Mouse (Mus musculus): ENCODE data around the gene Wnt3a. TPM values are rescaled to one million over a fixed set of nuclear protein-coding genes. Genes with fewer than 3 reads are reported as not detected.

Wnt3a gene
- total RNA-seq, 2 experiments from 2014 or later, result not detected

DNA sequence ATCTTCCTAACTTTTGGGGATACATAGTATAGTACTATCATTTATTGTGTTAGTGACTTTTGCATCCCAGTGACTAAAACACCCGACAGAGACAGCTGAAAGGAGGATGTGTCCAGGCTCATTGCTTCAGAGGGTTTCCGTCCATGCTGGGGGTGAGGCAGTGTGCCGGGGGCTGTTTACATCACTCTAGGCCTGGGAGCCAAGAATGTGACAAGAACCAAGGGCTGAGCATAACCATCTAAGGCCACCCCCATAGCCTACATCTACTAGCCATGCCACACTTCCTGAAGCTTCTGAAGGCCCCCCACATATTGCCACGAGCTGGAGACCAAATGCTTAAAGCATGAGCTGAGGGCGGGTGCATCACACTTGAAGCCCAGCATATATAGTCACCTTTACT, 34.2 kb upstream of the Wnt3a start:
- Histone ChIP-seq H3K4me3 (no peak overlapping the region), H3K27ac (no peak overlapping the region)
- TF ChIP-seq CTCF (IDR thresholded peaks at IDR 0.05), result no peak
- intact Hi-C loops (cut with DNase I), result no loop called here
- DNase-seq (ENCODE audit: extremely low spot score in 1 of 2, low spot score in 2 of 2), result no peak

DNA sequence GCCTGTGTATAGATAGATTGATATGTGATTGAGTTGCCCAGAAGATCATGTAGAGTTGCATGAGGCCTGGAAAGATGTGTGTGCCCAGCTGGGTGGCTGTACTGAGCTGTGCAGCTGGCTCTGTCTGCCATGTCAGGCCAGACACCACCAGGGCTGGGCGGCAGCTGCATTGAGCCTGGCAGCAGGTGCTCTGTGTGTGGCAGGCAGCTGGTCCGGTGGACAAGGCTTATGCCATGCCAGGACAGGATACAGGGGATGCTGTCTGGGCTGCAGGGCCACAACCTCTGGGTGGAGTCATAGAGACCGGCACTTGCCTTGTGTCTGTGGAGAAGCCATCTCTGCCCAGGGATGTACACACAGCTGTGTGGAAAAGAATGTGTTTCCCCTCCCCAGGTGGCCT, 32.4 kb upstream of the Wnt3a start:
- no peak for TF ChIP-seq CTCF (IDR thresholded peaks at IDR 0.05)
- intact Hi-C loops (cut with DNase I), result no loop called here
- DNase-seq (ENCODE audit: extremely low spot score in 1 of 2, low spot score in 2 of 2), result no peak
- Histone ChIP-seq H3K4me3 (no peak overlapping the region), H3K27ac (peak overlapping the region; percentile 19; the same call in 1 of the 2 replicates)

DNA sequence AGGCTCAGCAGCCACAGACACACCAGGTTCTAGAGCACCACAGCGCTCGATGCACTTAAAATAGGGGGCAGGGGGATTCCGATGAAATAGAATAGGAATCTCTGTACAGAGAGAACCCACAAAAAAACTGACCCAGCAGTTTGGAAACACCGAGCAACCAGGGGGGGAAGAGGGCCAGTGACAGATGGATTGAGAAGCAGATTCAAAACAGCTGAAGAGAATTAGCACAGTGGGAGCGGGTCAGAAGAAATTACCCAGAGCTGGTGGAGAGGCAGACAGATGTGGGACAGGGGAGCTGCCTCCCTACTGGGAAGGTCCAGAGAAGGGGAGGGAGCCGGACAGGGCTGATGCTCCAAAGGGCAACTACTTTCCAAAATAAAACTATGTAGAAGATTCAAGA, 26.0 kb upstream of the Wnt3a start:
- H3K27ac ChIP-seq, result no peak overlapping the region
- no peak for TF ChIP-seq CTCF (IDR thresholded peaks at IDR 0.05)
- no peak overlapping the region for H3K4me3 ChIP-seq
- intact Hi-C loops (cut with DNase I), result no loop called here
- DNase-seq (ENCODE audit: extremely low spot score in 1 of 2, low spot score in 2 of 2), result no peak

DNA sequence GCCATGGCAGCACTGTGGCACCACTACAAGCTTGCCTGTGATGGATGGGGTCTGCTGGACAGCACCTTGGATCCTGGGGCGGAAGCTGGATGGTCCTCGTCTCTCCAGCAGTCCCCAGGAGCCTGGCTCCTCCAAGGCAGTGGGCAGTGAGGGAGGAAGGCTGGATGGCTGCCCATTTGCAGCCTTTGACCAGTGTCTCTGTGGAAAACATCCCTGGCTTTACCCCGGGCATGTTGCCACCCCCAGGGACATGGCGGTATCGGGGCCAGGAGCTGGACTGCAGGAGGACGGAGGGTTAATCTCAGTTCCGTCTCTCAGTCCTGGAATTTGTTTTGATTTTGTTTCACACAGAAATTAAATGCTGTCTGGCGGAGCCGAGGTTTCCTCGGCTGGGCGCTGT, 23.4 kb upstream of the Wnt3a start:
- H3K4me3 ChIP-seq, result no peak overlapping the region
- no peak for TF ChIP-seq CTCF (IDR thresholded peaks at IDR 0.05)
- intact Hi-C loops (cut with DNase I), result no loop called here
- peak overlapping the region; percentile 40; the same call in 1 of the 2 replicates for H3K27ac ChIP-seq
- DNase-seq (ENCODE audit: extremely low spot score in 1 of 2, low spot score in 2 of 2), result no peak

DNA sequence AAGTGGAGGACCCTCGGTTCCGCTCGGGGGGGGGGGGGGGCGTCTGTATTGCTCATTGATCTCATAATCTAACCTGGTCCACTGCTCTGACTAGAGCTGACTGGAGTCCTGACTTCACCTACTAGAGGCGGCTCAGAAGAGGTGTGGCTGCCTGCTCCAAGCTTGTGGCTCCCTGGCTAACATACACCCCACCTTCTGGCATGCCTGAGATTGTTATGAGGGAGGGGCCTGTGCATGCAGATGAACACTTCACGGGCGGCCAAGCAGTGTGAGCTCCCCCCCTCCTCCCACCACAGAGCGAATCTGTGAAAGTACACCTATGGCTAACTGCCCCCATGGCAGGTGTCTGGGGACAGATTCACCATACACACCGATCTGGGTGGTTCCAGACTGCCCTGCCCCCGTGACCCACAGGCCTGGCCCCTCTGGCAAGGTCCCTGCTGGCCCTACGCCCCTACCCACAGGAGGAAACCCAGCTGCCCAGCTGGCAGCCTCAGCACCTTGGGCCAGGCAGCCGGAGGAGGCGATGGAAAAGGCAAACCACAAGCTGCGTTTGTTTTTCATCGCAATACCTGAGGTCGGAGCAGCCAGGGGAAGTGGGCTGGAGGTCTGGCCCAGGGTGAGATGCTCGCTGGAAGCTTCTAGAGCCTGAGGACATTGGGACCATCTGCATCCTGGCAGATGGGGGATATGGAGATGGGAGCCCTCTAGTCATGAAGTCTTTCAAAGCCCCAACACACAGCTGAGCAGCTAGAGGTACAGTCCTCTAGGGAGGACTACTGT, 22.7 kb upstream of the Wnt3a start:
- H3K27ac ChIP-seq, result peak overlapping the region; percentile 36
- H3K4me3 ChIP-seq, result no peak overlapping the region
- no peak for DNase-seq (ENCODE audit: extremely low spot score in 1 of 2, low spot score in 2 of 2)
- no peak for TF ChIP-seq CTCF (IDR thresholded peaks at IDR 0.05)
- intact Hi-C loops (cut with DNase I), result no loop called here

DNA sequence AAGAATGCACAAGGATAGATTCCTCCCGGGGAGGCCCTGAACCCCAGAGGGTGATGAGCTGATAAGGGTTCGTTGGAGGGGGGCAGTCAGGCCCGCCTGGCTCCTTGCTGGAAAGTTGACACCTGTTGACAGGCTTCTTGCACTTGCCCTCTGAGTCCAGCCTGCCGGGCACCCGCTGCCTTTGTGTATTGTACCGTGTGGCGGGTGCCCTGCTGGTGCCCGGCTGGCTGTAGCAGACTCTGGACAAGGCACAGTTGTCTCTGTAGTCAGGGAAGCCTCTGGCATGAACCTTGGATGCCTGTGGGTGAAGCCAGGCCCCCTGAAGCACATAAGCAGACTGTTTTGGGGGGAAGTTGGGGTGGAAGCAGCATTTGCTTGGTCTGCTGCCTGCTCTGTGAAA, 21.9 kb upstream of the Wnt3a start:
- intact Hi-C loops (cut with DNase I), result no loop called here

DNA sequence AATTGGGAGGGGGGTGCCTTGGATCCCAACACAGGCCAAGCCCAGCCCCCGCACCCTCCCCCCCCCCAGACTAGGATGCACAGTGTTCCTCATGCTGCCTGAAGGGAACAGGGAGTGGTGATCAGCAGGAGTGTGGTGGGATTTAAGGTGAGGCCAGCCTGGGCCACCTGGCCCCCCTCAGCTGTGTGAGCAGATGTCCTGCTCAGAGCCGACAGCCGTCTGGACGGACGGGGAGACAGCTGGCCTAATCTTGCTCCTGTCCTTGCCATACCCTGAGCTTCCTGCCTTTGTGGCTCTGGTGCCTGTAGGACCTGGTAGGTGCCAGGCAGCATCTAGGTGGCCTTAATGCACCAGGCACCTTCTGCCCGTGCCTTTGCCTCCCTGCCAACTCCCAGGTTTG, 21.5 kb upstream of the Wnt3a start:
- no peak overlapping the region for H3K4me3 ChIP-seq
- TF ChIP-seq CTCF (IDR thresholded peaks at IDR 0.05), result no peak
- intact Hi-C loops (cut with DNase I), result no loop called here
- no peak for DNase-seq (ENCODE audit: extremely low spot score in 1 of 2, low spot score in 2 of 2)
- H3K27ac ChIP-seq, result no peak overlapping the region

More for the DNA sequence above, 21.9 kb upstream of the Wnt3a start:
- no peak for TF ChIP-seq CTCF (IDR thresholded peaks at IDR 0.05)
- no peak overlapping the region for H3K27ac ChIP-seq
- no peak for DNase-seq (ENCODE audit: extremely low spot score in 1 of 2, low spot score in 2 of 2)
- H3K4me3 ChIP-seq, result no peak overlapping the region

DNA sequence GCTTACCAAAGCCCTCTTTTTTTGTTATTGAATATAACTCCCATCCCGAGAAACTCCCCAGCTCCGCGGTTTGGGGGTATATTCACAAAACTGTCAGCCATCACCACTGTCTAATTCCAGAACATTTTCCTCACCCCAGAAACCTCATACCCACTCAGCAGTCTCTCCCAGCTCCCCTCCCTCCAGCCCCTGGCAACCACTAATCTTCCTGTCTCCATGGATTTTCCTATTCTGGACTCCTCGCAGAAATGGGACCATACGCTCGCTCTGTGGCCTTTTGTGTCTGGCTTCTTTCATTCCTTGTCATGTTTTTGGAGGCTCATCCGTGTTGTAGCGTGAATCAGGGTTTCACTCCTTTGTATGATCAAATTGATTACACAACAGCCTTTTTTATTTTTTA, 19.4 kb upstream of the Wnt3a start:
- no peak for TF ChIP-seq CTCF (IDR thresholded peaks at IDR 0.05)
- Histone ChIP-seq H3K4me3 (no peak overlapping the region), H3K27ac (peak overlapping the region; percentile 85)
- no peak for DNase-seq (ENCODE audit: extremely low spot score in 1 of 2, low spot score in 2 of 2)
- intact Hi-C loops (cut with DNase I), result loop anchor here (5.0 kb wide), 2 partner anchors 102 to 117 kb away; no protein-coding TSS in a partner anchor

DNA sequence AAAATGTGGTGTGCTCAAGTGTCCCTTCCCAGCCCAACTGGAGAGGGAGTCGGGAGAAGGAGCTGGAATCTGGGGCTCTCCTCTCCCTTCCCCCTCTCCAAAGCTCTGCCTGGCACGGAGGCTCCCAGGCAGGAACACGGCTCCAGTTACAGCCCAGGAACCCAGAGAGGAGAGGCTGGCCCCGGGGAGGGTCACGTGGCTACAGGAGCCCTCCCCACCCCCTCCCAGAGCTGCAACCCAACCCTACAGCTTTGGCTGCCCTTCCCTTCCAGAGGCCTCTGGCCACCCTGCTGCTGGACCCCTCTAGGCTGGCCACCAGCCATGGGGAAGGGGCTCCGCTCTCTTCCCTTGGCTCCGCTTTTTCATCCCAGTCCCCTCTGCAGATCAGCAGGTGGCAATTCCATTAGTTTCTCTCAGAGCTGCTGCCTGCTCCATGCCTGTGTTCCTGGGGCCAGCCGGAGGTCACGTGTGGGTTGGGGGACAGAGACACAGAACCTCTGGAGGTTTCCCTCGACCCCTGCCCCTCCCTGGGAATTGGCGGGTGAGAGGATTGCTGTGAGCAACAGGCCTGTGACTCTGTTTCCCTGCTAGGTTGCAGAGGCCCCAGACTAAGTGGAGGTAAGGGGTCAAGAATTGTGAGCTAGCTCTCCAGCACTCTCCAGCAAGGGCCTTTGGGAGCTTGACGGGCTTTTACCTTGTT, 18.7 kb upstream of the Wnt3a start:
- TF ChIP-seq CTCF (IDR thresholded peaks at IDR 0.05), result no peak
- H3K4me3 ChIP-seq, result peak overlapping the region; percentile 56
- intact Hi-C loops (cut with DNase I), result loop anchor here (5.0 kb wide), 2 partner anchors 103 to 118 kb away; no protein-coding TSS in a partner anchor
- peak overlapping the region; percentile 85 for H3K27ac ChIP-seq
- DNase-seq (ENCODE audit: extremely low spot score in 1 of 2, low spot score in 2 of 2), result no peak

DNA sequence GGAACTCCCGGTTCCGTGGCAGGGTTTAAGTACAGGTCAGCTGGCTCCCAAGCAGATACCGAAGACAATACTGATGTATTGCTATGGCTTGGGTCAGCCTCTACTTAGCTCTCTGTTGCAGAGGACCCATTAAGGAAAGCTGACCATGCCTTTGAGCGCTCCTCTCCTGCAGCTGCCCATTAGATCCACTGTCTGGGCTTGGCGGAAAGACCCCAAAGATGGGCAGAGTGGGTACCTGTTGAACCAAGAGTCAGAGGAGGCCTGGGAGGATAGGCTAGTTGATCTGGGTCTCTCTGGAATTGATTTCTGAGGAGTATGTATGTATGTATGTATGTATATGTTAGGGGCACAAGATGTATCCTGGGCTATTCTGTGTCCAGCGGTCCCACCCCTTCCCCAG, 18.1 kb upstream of the Wnt3a start:
- intact Hi-C loops (cut with DNase I), result loop anchor here (1.0 to 5.0 kb wide), 4 partner anchors 30 to 175 kb away; no protein-coding TSS in a partner anchor
- Histone ChIP-seq H3K4me3 (peak overlapping the region; percentile 56), H3K27ac (peak overlapping the region; percentile 85)
- no peak for DNase-seq (ENCODE audit: extremely low spot score in 1 of 2, low spot score in 2 of 2)
- no peak for TF ChIP-seq CTCF (IDR thresholded peaks at IDR 0.05)

DNA sequence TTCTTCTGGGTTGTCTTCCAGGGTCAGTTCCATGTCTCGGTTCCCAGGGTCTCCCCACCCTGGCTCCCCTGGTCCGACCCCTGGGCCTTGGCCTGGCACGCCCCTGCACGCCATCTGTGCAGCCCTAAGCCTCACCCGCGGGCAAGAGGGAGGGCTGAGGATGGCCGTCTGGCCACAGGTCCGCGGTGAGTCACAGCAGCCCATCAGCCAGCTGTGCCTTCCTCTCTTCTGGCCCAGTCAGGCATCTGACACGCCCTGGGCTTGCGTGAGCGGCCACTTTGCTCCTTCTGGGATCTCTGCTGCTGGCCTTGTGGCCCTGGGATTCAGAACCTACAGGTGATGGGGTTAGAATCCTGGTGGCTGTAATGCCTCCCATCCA, 17.6 kb upstream of the Wnt3a start:
- intact Hi-C loops (cut with DNase I), result loop anchor here (1.0 to 5.0 kb wide), 4 partner anchors 30 to 175 kb away; no protein-coding TSS in a partner anchor
- no peak for DNase-seq (ENCODE audit: extremely low spot score in 1 of 2, low spot score in 2 of 2)
- peak overlapping the region; percentile 85 for H3K27ac ChIP-seq
- peak overlapping the region; percentile 56 for H3K4me3 ChIP-seq
- no peak for TF ChIP-seq CTCF (IDR thresholded peaks at IDR 0.05)

DNA sequence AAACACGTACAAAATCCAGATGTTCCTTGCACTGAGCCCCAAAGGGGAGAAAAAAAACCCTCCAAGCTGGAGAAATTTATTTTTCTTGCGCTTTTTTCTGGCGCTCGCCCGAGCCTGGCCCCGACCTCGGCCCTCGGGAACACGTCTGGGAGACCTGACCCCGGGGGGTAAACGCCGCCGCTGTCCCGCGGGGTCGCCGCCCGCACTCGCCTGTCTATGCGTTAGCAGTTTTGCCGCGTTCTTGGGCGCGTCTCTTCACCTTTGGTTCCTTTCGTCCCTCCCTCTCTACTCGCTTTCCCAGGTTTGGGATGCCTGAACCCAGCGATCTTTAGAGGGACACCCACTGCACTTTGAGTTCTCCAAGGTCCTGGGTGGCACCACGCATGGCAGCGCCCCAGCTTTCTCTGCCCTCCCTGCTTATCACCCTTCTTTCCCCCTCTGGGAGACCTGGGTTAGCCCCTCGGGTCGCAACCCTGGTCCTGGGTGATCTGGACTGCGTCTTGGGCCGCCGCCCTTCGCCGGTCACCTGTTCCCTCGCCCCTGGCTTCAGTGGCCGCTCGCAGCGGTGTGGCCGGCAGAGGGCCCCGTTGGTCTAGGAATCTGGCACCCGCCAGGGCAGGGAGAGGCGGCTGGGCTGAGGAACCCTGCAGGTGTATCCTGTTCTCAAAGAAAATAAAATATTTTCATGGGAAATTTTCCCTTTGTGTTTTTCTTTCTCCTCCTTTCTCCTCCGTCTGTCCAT, 17.0 kb upstream of the Wnt3a start:
- H3K27ac ChIP-seq, result peak overlapping the region; percentile 85
- peak overlapping the region; percentile 56 for H3K4me3 ChIP-seq
- peak; percentile 69 to 88 for DNase-seq (ENCODE audit: extremely low spot score in 1 of 2, low spot score in 2 of 2)
- intact Hi-C loops (cut with DNase I), result loop anchor here (1.0 to 5.0 kb wide), 5 partner anchors 23 to 176 kb away; no protein-coding TSS in a partner anchor
- TF ChIP-seq CTCF (IDR thresholded peaks at IDR 0.05), result peak; percentile 87
